Mouse (Mus musculus) ES-E14 (cell line): ENCODE results near the gene Rhoj.

ENCODE experiments used
- HCFC1 ChIP-seq: IDR thresholded peaks from 2 replicates; pipeline ENCODE4 v1.6.1; 2012; ENCODE audit warnings: low read length, inconsistent platforms, borderline replicate concordance; ENCODE audit not compliant: insufficient read depth
- MAFK ChIP-seq: IDR thresholded peaks from 2 replicates; pipeline ENCODE4 v1.6.1; 2014; ENCODE audit warnings: mild to moderate bottlenecking, low read depth, low read length, inconsistent platforms; ENCODE audit not compliant: insufficient read depth

DNA sequence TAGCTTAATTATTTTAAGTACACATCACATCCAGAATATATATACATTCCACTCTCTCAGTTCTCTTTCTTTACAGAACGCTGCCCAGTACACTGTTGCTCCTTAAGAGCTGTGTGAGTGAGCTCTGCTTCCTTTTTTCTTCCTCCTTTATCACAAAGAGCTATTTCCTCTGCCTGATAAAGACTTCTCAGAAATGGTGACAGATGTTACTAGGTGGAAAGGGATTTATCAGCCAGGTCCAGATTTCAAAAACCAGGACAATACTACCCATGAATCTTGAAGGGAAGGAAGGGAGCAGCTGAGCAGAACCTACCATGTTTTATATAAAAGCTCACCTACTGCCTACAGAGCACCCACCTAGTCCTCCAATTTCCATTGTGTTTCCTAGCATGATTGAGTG is 8.3 kb upstream of the Rhoj start:
- no peak for TF ChIP-seq MAFK
- TF ChIP-seq HCFC1 = no peak
